Mouse (Mus musculus): Measurements from ENCODE around the gene Pxt1. TPM values are rescaled to one million over a fixed set of nuclear protein-coding genes. Genes with fewer than 3 reads are reported as not detected.
"Not testable (repeated sequence)": the region's sequence is repeated elsewhere in the genome, so short reads cannot be mapped to it uniquely, and the experiment has no call there.

Pxt1 gene
- polyA plus RNA-seq (2012; fragmentation: generic; extraction: Trizol) = not detected
- long read RNA-seq, experiment 1 = 0 reads
- long read RNA-seq, experiment 2 = 0 reads

DNA sequence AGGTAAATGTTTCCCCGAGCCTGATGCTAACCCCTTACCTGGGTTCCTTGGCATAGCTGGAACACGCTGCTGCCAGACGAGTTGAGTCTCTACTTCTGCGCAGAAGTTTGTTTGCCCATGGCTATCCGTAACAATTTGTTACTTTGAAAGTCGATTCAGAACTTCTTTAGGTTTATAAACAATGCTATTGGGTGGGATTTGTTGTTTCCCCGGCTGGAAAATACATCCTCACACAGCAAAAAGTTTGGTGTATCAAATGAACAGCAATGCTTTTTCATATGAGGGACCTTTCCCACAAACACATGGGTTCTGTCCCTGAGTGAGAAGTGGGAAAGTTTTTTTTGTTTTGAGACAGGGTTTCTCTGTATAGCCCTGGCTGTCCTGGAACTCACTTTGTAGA, at the start of gene Pxt1:
TSS of gene Pxt1 (minus strand) at position 101 of the 400 bp plus-strand sequence.
- no peak within 1 kb of the TSS for H3K4me3 ChIP-seq (ENCODE audit: insufficient read depth, poor library complexity, severe bottlenecking)
- no peaks in the 10 kb centered on the region for H3K79me3 ChIP-seq (ENCODE audit: low read depth)
- H3K79me2 ChIP-seq (ENCODE audit: control insufficient read depth, insufficient read depth) = no peaks in the 10 kb centered on the region
- no peaks in the 10 kb centered on the region for H3K36me3 ChIP-seq (ENCODE audit: control insufficient read depth, insufficient read depth)
- H3K27me3 ChIP-seq (ENCODE audit: control insufficient read depth, insufficient read depth, insufficient read length) = no peaks in the 10 kb centered on the region
- TF ChIP-seq USF1 (IDR thresholded peaks at IDR 0.05; ENCODE audit: low read depth) (no peak), FOSL1 (IDR thresholded peaks at IDR 0.05; ENCODE audit: insufficient read depth, low read length, poor library complexity, severe bottlenecking) (no peak), MAX (IDR thresholded peaks at IDR 0.05) (no peak), CTCF (IDR thresholded peaks at IDR 0.05; ENCODE audit: control insufficient read depth, insufficient read depth, insufficient read length) (no peak), CEBPB (IDR thresholded peaks at IDR 0.05; ENCODE audit: low read depth) (no peak), MYOG (IDR thresholded peaks at IDR 0.05; ENCODE audit: control insufficient read depth, extremely low read depth, insufficient read length) (no peak), MYOD1 (IDR thresholded peaks at IDR 0.05; ENCODE audit: control insufficient read depth, insufficient read length, low read depth) (no peak)
- H3ac ChIP-seq (ENCODE audit: control insufficient read depth, insufficient read length, low read depth) = no peak within 1 kb of the TSS

DNA sequence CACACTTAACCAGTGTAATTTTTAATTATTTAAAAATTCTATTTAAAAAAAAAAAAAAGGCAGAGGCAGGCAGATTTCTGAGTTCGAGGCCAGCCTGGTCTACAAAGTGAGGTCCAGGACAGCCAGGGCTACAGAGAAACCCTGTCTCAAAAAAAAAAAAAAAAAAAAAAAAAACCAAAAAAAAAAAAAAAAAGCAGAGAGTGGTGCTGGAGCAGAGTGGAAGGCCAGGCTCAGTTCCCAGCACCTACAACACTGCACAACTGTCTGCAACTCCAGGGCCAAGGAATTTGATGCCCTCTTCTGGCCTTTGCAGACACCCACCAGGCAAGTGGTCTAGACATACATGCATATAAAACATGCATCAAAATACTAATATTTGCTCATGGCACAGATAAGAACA, 49.4 kb upstream of the Pxt1 start:
- Histone ChIP-seq H3K79me2 (ENCODE audit: control insufficient read depth, insufficient read depth) (peaks cover 25% of the 10 kb centered on the region), H3K36me3 (ENCODE audit: control insufficient read depth, insufficient read depth) (peaks cover 59% of the 10 kb centered on the region)
- not testable (repeated sequence) for H3K27me3 ChIP-seq (ENCODE audit: control insufficient read depth, insufficient read depth, insufficient read length); H3K79me3 ChIP-seq (ENCODE audit: low read depth); H3K4me3 ChIP-seq (ENCODE audit: insufficient read depth, poor library complexity, severe bottlenecking); H3ac ChIP-seq (ENCODE audit: control insufficient read depth, insufficient read length, low read depth)

DNA sequence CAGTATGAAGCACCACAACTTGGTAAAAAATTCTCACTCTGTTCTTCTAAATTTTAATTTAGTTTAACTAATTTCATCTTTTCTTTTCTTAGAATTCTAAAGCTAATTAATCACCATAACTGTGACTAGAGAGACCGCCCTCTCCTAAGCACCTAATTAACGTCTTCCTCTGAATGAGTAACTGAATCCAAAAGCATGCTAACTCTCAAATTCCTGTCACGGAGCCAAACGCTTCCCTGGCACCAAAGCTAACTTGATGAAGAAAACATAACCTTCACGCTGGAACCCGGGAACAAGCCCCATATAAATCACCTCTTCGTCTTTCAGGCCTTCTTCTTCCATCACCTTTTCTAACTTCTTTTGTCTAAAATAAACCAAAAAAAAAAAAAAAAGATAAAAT, 48.5 kb upstream of the Pxt1 start:
- peaks cover 56% of the 10 kb centered on the region for H3K36me3 ChIP-seq (ENCODE audit: control insufficient read depth, insufficient read depth)
- TF ChIP-seq CTCF (IDR thresholded peaks at IDR 0.05; ENCODE audit: control insufficient read depth, insufficient read depth, insufficient read length) = no peak
- no peak for TF ChIP-seq MYOG (IDR thresholded peaks at IDR 0.05; ENCODE audit: control insufficient read depth, extremely low read depth, insufficient read length)
- no peak for TF ChIP-seq MYOD1 (IDR thresholded peaks at IDR 0.05; ENCODE audit: control insufficient read depth, insufficient read length, low read depth)
- TF ChIP-seq USF1 (IDR thresholded peaks at IDR 0.05; ENCODE audit: low read depth) = no peak
- TF ChIP-seq MAX (IDR thresholded peaks at IDR 0.05) = no peak
- no peak for TF ChIP-seq CEBPB (IDR thresholded peaks at IDR 0.05; ENCODE audit: low read depth)
- TF ChIP-seq FOSL1 (IDR thresholded peaks at IDR 0.05; ENCODE audit: insufficient read depth, low read length, poor library complexity, severe bottlenecking) = no peak

DNA sequence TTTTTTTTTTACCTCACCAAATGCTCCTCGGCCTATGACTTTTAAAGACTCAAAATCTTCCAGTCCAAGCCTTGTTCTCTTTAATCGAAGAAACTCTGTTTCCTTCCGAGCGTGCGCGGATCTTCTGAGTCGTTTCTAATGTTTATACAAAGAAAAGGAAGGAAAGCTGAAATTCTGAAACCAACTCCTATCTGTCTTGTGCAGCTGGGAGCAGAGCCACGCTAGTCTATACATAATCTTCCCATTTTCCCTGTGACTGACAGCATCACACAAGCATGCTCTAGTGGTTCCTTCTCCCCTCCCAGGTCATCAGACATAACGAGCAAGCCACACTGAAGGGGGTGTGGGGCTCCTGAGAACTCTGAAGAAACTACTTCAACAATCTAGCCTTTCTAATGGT, 47.6 kb upstream of the Pxt1 start:
- Histone ChIP-seq H3K4me3 (ENCODE audit: insufficient read depth, poor library complexity, severe bottlenecking) (no peak overlapping the region), H3K79me2 (ENCODE audit: control insufficient read depth, insufficient read depth) (peaks cover 12% of the 10 kb centered on the region), H3K79me3 (ENCODE audit: low read depth) (peaks cover 2% of the 10 kb centered on the region), H3K36me3 (ENCODE audit: control insufficient read depth, insufficient read depth) (peaks cover 55% of the 10 kb centered on the region), H3ac (ENCODE audit: control insufficient read depth, insufficient read length, low read depth) (no peak overlapping the region), H3K27me3 (ENCODE audit: control insufficient read depth, insufficient read depth, insufficient read length) (no peaks in the 10 kb centered on the region)
- TF ChIP-seq MYOG (IDR thresholded peaks at IDR 0.05; ENCODE audit: control insufficient read depth, extremely low read depth, insufficient read length) (no peak), CTCF (IDR thresholded peaks at IDR 0.05; ENCODE audit: control insufficient read depth, insufficient read depth, insufficient read length) (no peak), CEBPB (IDR thresholded peaks at IDR 0.05; ENCODE audit: low read depth) (no peak), USF1 (IDR thresholded peaks at IDR 0.05; ENCODE audit: low read depth) (no peak), MAX (IDR thresholded peaks at IDR 0.05) (no peak), FOSL1 (IDR thresholded peaks at IDR 0.05; ENCODE audit: insufficient read depth, low read length, poor library complexity, severe bottlenecking) (no peak)

More for the DNA sequence above, 48.5 kb upstream of the Pxt1 start:
- H3K4me3 ChIP-seq (ENCODE audit: insufficient read depth, poor library complexity, severe bottlenecking) = no peak overlapping the region
- no peaks in the 10 kb centered on the region for H3K27me3 ChIP-seq (ENCODE audit: control insufficient read depth, insufficient read depth, insufficient read length)
- peaks cover 2% of the 10 kb centered on the region for H3K79me3 ChIP-seq (ENCODE audit: low read depth)
- H3K79me2 ChIP-seq (ENCODE audit: control insufficient read depth, insufficient read depth) = peaks cover 16% of the 10 kb centered on the region
- H3ac ChIP-seq (ENCODE audit: control insufficient read depth, insufficient read length, low read depth) = no peak overlapping the region

DNA sequence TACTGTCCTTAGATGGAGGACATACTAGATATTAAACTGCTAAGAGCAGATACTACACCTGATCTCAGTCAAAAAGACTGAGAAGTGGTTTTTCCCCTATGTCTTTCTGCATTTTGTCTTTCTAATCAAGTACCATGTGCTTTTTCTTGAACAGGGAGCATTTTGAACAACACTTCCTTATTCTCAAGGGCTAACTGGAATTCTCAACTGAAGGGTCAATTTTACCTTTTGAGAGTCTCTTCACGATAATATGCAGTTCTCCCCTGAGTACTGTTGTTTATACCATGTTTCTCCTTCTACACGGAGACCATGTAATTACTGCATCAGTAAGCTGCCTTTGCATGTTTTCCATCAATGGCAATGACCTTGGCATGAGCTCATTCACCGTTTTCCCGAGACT, 46.4 kb upstream of the Pxt1 start:
- no peak overlapping the region for H3ac ChIP-seq (ENCODE audit: control insufficient read depth, insufficient read length, low read depth)
- no peaks in the 10 kb centered on the region for H3K27me3 ChIP-seq (ENCODE audit: control insufficient read depth, insufficient read depth, insufficient read length)
- H3K79me3 ChIP-seq (ENCODE audit: low read depth) = peaks cover 2% of the 10 kb centered on the region
- peaks cover 8% of the 10 kb centered on the region for H3K79me2 ChIP-seq (ENCODE audit: control insufficient read depth, insufficient read depth)
- TF ChIP-seq CEBPB (IDR thresholded peaks at IDR 0.05; ENCODE audit: low read depth) = no peak
- TF ChIP-seq MYOD1 (IDR thresholded peaks at IDR 0.05; ENCODE audit: control insufficient read depth, insufficient read length, low read depth) = no peak
- TF ChIP-seq MYOG (IDR thresholded peaks at IDR 0.05; ENCODE audit: control insufficient read depth, extremely low read depth, insufficient read length) = no peak
- no peak for TF ChIP-seq FOSL1 (IDR thresholded peaks at IDR 0.05; ENCODE audit: insufficient read depth, low read length, poor library complexity, severe bottlenecking)
- no peak for TF ChIP-seq CTCF (IDR thresholded peaks at IDR 0.05; ENCODE audit: control insufficient read depth, insufficient read depth, insufficient read length)
- no peak for TF ChIP-seq USF1 (IDR thresholded peaks at IDR 0.05; ENCODE audit: low read depth)
- TF ChIP-seq MAX (IDR thresholded peaks at IDR 0.05) = no peak
- H3K4me3 ChIP-seq (ENCODE audit: insufficient read depth, poor library complexity, severe bottlenecking) = no peak overlapping the region
- peaks cover 53% of the 10 kb centered on the region for H3K36me3 ChIP-seq (ENCODE audit: control insufficient read depth, insufficient read depth)

DNA sequence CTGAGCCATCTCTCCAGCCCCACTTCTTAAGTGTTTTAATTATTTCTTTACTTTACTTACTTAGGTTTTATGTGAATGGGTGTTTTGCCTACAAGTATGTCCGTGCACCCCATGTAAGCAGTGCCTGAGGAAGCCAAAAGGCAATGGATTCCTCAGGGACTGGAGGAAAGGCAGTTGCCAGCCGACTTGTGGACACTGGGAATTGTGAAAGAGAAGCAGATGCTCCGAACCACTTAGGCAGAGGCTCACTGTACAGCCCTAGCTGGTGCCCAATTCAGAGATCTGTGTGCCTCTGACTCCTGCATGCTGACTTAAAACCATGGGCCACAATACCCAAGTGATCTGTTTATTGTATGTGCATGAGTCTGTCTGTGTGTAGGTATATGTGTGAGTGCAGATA, 45.4 kb upstream of the Pxt1 start:
- Histone ChIP-seq H3K36me3 (ENCODE audit: control insufficient read depth, insufficient read depth) (peaks cover 61% of the 10 kb centered on the region), H3ac (ENCODE audit: control insufficient read depth, insufficient read length, low read depth) (no peak overlapping the region), H3K79me2 (ENCODE audit: control insufficient read depth, insufficient read depth) (no peaks in the 10 kb centered on the region), H3K27me3 (ENCODE audit: control insufficient read depth, insufficient read depth, insufficient read length) (no peaks in the 10 kb centered on the region), H3K4me3 (ENCODE audit: insufficient read depth, poor library complexity, severe bottlenecking) (no peak overlapping the region), H3K79me3 (ENCODE audit: low read depth) (peaks cover 2% of the 10 kb centered on the region)
- TF ChIP-seq MYOG (IDR thresholded peaks at IDR 0.05; ENCODE audit: control insufficient read depth, extremely low read depth, insufficient read length) = no peak
